In genomic region chr1:54377506-54378051, GRCm38 (mm10) we compare ENCODE assay signal across 10 mouse cellular contexts.
DNase-seq lines count a peak whose midpoint lies in the region.
"Had no signal": no experiment of that assay in that cellular context is flagged by ENCODE, and none has a peak within 500 bp of the region (broad histone marks: within the 10 kb centered on the region; RNA-seq: fewer than 3 reads in every experiment).

No protein-coding gene starts in this region.

- peak; percentile 4 for DNase-seq in adrenal gland, postnatal 25 days
- no peak for DNase-seq in adrenal gland, adult 2 months
- DNase-seq in kidney, postnatal 14 days = peak; percentile 6
- no peak for DNase-seq in kidney, adult 8-10 months
- DNase-seq in brain, adult 2 months (ENCODE audit: low read depth, low spot score) = peak; percentile 8
- DNase-seq in heart, postnatal 14 days = peak; percentile 6 to 60
- no peak for DNase-seq in gastrocnemius, adult 18-20 months (ENCODE audit: low spot score)
- no peak for DNase-seq in thymus, postnatal 0 days (ENCODE audit: low spot score)
- DNase-seq: B cell, adult 2 months; thymus, postnatal 25 days had no signal

- intact Hi-C loops in heart, postnatal 14 days (cut with DNase I) = no loop called here

Comparison
In these comparisons a context has a peak if more than half of its experiments do, and no peak if none do; other contexts are left out.
1. DNase-seq: peak in adrenal gland, postnatal 25 days (single experiment), kidney, postnatal 14 days (single experiment), brain, adult 2 months (single experiment) and heart, postnatal 14 days (2 of 2); none in adrenal gland, adult 2 months (single experiment), kidney, adult 8-10 months (0 of 2), gastrocnemius, adult 18-20 months (single experiment) and thymus, postnatal 0 days (single experiment).